Mouse (Mus musculus) erythroid progenitor cell, adult 5-6 weeks (primary cell): ENCODE data around the gene Ift27. TPM values are rescaled to one million over a fixed set of nuclear protein-coding genes. Genes with fewer than 3 reads are reported as not detected.

Source experiments
- ATAC-seq: replicated peaks from 2 replicates; pipeline ENCODE4 v1.8.0; 2016; ENCODE audit warnings: moderate number of reproducible peaks, mild to moderate bottlenecking, moderate TSS enrichment, inconsistent platforms; ENCODE audit not compliant: poor library complexity, low FRiP score, severe bottlenecking
- total RNA-seq, 2 experiments: library from RNA; stranded (forward) in 1 of 2; stranded (reverse) in 1 of 2; fragments of 150-400 nt in 1 of 2; fragments of 186-747, 209-891 nt in 1 of 2; gene quantifications; 2 replicates each; pipeline versions ENCODE4 v1.2.3 to v1.2.4; 2015 to 2017; ENCODE audit warnings: low replicate concordance in 2 of 2

The Ift27 gene
- total RNA-seq, 2 experiments from 2014 or later, result 2.5 to 19.7 TPM

GRCm38 (mm10) chr15:78172899-78173817 lies 749 bp downstream of the Ift27 start:
- ATAC-seq, result no peak

- no peak for ATAC-seq
These were observed 1.5 kb downstream of the Ift27 start for GRCm38 (mm10) chr15:78172256-78172898.

- ATAC-seq, result no peak
These were observed 2.3 kb downstream of the Ift27 start for GRCm38 (mm10) chr15:78171651-78172050.

- ATAC-seq, result no peak
These were observed 3.2 kb downstream of the Ift27 start for GRCm38 (mm10) chr15:78170708-78171107.

- no peak for ATAC-seq
These were observed 4.3 kb downstream of the Ift27 start for GRCm38 (mm10) chr15:78169566-78169965.

GRCm38 (mm10) chr15:78165292-78165691 lies 8.6 kb downstream of the Ift27 start:
- no peak for ATAC-seq

- no peak for ATAC-seq
These were observed 9.4 kb downstream of the Ift27 start for GRCm38 (mm10) chr15:78164466-78164865.

GRCm38 (mm10) chr15:78161946-78162345 lies 12.0 kb downstream of the Ift27 start:
- no peak for ATAC-seq

- ATAC-seq, result no peak
These were observed 15.6 kb downstream of the Ift27 start for GRCm38 (mm10) chr15:78158335-78158734.

- no peak for ATAC-seq
These were observed 16.1 kb downstream of the Ift27 start for GRCm38 (mm10) chr15:78157824-78158223.

GRCm38 (mm10) chr15:78157330-78157729 lies 16.6 kb downstream of the Ift27 start:
- no peak for ATAC-seq

GRCm38 (mm10) chr15:78155421-78155820 lies 18.5 kb downstream of the Ift27 start:
- no peak for ATAC-seq

- no peak for ATAC-seq
These were observed 20.7 kb downstream of the Ift27 start for GRCm38 (mm10) chr15:78153045-78153775.

- ATAC-seq, result no peak
These were observed 25.3 kb downstream of the Ift27 start for GRCm38 (mm10) chr15:78148565-78148964.

GRCm38 (mm10) chr15:78140226-78140625 lies 33.7 kb downstream of the Ift27 start:
- ATAC-seq, result no peak

- no peak for ATAC-seq
These were observed 39.3 kb downstream of the Ift27 start for GRCm38 (mm10) chr15:78134606-78135005.

GRCm38 (mm10) chr15:78133389-78133788 lies 40.5 kb downstream of the Ift27 start:
- ATAC-seq, result no peak

GRCm38 (mm10) chr15:78119704-78120103 lies 54.2 kb downstream of the Ift27 start, which contains the start of gene Cacng2:
TSS of gene Cacng2 (minus strand) at chr15:78120028.
- 0 out of 2 replicates have a peak, but pooled peaks have one; percentile 47 for ATAC-seq

GRCm38 (mm10) chr15:78119248-78119647 lies 54.7 kb downstream of the Ift27 start:
- no peak for ATAC-seq

GRCm38 (mm10) chr15:78118275-78118995 lies 55.5 kb downstream of the Ift27 start:
- no peak for ATAC-seq
